13 mouse cellular contexts compared by ENCODE assay signal in genomic region chr19:6939106-6940002, GRCm38 (mm10). TPM values are rescaled to one million over a fixed set of nuclear protein-coding genes. Genes with fewer than 3 reads are reported as not detected.
DNase-seq lines count a peak whose midpoint lies in the region; ATAC-seq lines count a peak whose summit lies in the region.
"Had no signal": no experiment of that assay in that cellular context is flagged by ENCODE, and none has a peak within 500 bp of the region (broad histone marks: within the 10 kb centered on the region; RNA-seq: fewer than 3 reads in every experiment).

No protein-coding gene starts in this region.

- 0 out of 2 replicates have a peak overlapping the region, but pooled peaks have one; percentile 9 for H3K4me2 ChIP-seq in neural tube, embryonic 11.5 days (ENCODE audit: low read depth)

- peaks cover 15% of the 10 kb centered on the region for H3K4me1 ChIP-seq in neural tube, embryonic 11.5 days (ENCODE audit: control insufficient read depth, insufficient read depth, low read length)
- peaks cover 25% of the 10 kb centered on the region for H3K4me1 ChIP-seq in limb, embryonic 10.5 days

- H3K9ac ChIP-seq in neural tube, embryonic 11.5 days (ENCODE audit: low read length) = no peak overlapping the region
- H3K9ac ChIP-seq: lung, embryonic 14.5 days had no signal

- H3K9me3 ChIP-seq in neural tube, embryonic 11.5 days (ENCODE audit: control insufficient read depth, low read length) = no peaks in the 10 kb centered on the region
- no peaks in the 10 kb centered on the region for H3K9me3 ChIP-seq in limb, embryonic 10.5 days (replicated peaks)

- peaks cover 2% of the 10 kb centered on the region; the same call in 1 of the 2 replicates for H3K36me3 ChIP-seq in neural tube, embryonic 11.5 days (ENCODE audit: control insufficient read depth, insufficient read depth, low read length)
- no peaks in the 10 kb centered on the region for H3K36me3 ChIP-seq in limb, embryonic 10.5 days

- no peak overlapping the region for H3K4me3 ChIP-seq in neural tube, embryonic 11.5 days (ENCODE audit: low read depth, low read length)
- 0 out of 2 replicates have a peak overlapping the region, but pooled peaks have one; percentile 11 for H3K4me3 ChIP-seq in limb, embryonic 10.5 days

- ATAC-seq in neural tube, embryonic 11.5 days (ENCODE audit: insufficient read depth, low FRiP score, low TSS enrichment) = no peak
- ATAC-seq: Patski had no signal

- DNase-seq in cerebellum, adult 9-11 months = peak; percentile 67
- DNase-seq in cerebellum, postnatal 4 days (ENCODE audit: low spot score in 2 of 2) = no peak
- DNase-seq in neural tube, embryonic 11.5 days (ENCODE audit: low spot score) = no peak
- DNase-seq in neural tube, embryonic 10.5 days (ENCODE audit: extremely low spot score, low spot score) = no peak
- no peak for DNase-seq in limb, embryonic 10.5 days (ENCODE audit: low spot score)
- DNase-seq in adrenal gland, postnatal 14 days = no peak
- no peak for DNase-seq in retina, embryonic 14.5 days (ENCODE audit: low spot score)
- DNase-seq in retina, postnatal 1 day = no peak
- DNase-seq: B cell, adult 2 months; kidney, adult 9 months; lung, embryonic 14.5 days had no signal

- WGBS in neural tube, embryonic 11.5 days = 93% methylated on average over 20 of the region's 20 CpGs
- 90% methylated on average over 20 of the region's 20 CpGs for WGBS in limb, embryonic 10.5 days

- no peak overlapping the region for H3K27ac ChIP-seq in neural tube, embryonic 11.5 days (ENCODE audit: low read depth, low read length)
- no peak overlapping the region for H3K27ac ChIP-seq in limb, embryonic 10.5 days

- peaks cover 21% of the 10 kb centered on the region for H3K27me3 ChIP-seq in neural tube, embryonic 11.5 days (ENCODE audit: control insufficient read depth, insufficient read depth, low read length)
- H3K27me3 ChIP-seq in limb, embryonic 10.5 days (ENCODE audit: low read depth, poor library complexity, severe bottlenecking) = peaks cover 53% of the 10 kb centered on the region
- H3K27me3 ChIP-seq: Patski had no signal

RNA-seq across cellular contexts. Expression of gene Bad, which starts 2.3 kb away (rescaled TPM):
- 53.0 and 58.5 TPM in 2 replicates for polyA plus RNA-seq in neural tube, embryonic 11.5 days (2014; fragmentation: Nextera tagmentation; extraction: Ambion mirVana)
- 51.8 and 55.3 TPM in 2 replicates for polyA plus RNA-seq in limb, embryonic 10.5 days (2016; fragmentation: Nextera tagmentation; extraction: Ambion mirVana)
- total RNA-seq in adrenal gland, postnatal 14 days (2021) = 43.0 and 45.0 TPM in 2 replicates

RNA-seq across cellular contexts. Expression of gene Gpr137, which starts 2.9 kb away (rescaled TPM):
- polyA plus RNA-seq in neural tube, embryonic 11.5 days (2014; fragmentation: Nextera tagmentation; extraction: Ambion mirVana) = 34.6 and 39.7 TPM in 2 replicates
- 21.6 and 24.4 TPM in 2 replicates for polyA plus RNA-seq in limb, embryonic 10.5 days (2016; fragmentation: Nextera tagmentation; extraction: Ambion mirVana)
- total RNA-seq in adrenal gland, postnatal 14 days (2021) = 43.0 and 43.3 TPM in 2 replicates

RNA-seq across cellular contexts. Expression of gene Kcnk4, which starts 5.0 kb away (rescaled TPM):
- 0.13 and 0.28 TPM in 2 replicates for polyA plus RNA-seq in neural tube, embryonic 11.5 days (2014; fragmentation: Nextera tagmentation; extraction: Ambion mirVana)
- polyA plus RNA-seq in limb, embryonic 10.5 days (2016; fragmentation: Nextera tagmentation; extraction: Ambion mirVana) = 0.11 TPM in 1 of 2 replicates, not detected in the other
- total RNA-seq in adrenal gland, postnatal 14 days (2021) = 0.93 TPM in 1 of 2 replicates, not detected in the other
- total RNA-seq: heart, adult 8-10 months had no signal

RNA-seq across cellular contexts. Expression of gene Catsperz, which starts 14.2 kb away (rescaled TPM):
- polyA plus RNA-seq in neural tube, embryonic 11.5 days (2014; fragmentation: Nextera tagmentation; extraction: Ambion mirVana) = 0.77 TPM in 1 of 2 replicates, not detected in the other
- 0.76 and 0.93 TPM in 2 replicates for polyA plus RNA-seq in limb, embryonic 10.5 days (2016; fragmentation: Nextera tagmentation; extraction: Ambion mirVana)
- 0.53 TPM in 1 of 2 replicates, not detected in the other for total RNA-seq in adrenal gland, postnatal 14 days (2021)
- total RNA-seq: heart, adult 8-10 months had no signal

RNA-seq across cellular contexts. Expression of gene Esrra, which starts 17.7 kb away (rescaled TPM):
- polyA plus RNA-seq in neural tube, embryonic 11.5 days (2014; fragmentation: Nextera tagmentation; extraction: Ambion mirVana) = 4.1 and 4.3 TPM in 2 replicates
- polyA plus RNA-seq in limb, embryonic 10.5 days (2016; fragmentation: Nextera tagmentation; extraction: Ambion mirVana) = 6.2 and 7.0 TPM in 2 replicates
- total RNA-seq in adrenal gland, postnatal 14 days (2021) = 63.2 and 67.0 TPM in 2 replicates
